11 mouse cellular contexts compared by ENCODE assay signal in genomic region chr10:68246603-68247247, GRCm38 (mm10). TPM values are rescaled to one million over a fixed set of nuclear protein-coding genes. Genes with fewer than 3 reads are reported as not detected.
DNase-seq lines count a peak whose midpoint lies in the region; ATAC-seq and TF ChIP-seq lines count a peak whose summit lies in the region.
"Had no signal": no experiment of that assay in that cellular context is flagged by ENCODE, and none has a peak within 500 bp of the region (broad histone marks: within the 10 kb centered on the region; RNA-seq: fewer than 3 reads in every experiment).

No protein-coding gene starts in this region.

- no peak overlapping the region for H3K4me2 ChIP-seq in kidney, embryonic 14.5 days (replicated peaks; ENCODE audit: low read depth, low read length)
- H3K4me2 ChIP-seq in limb, embryonic 14.5 days (replicated peaks; ENCODE audit: low read depth, low read length, severe bottlenecking): peak overlapping the region; percentile 14; the same call in 1 of the 2 replicates

- no peaks in the 10 kb centered on the region for H3K9me3 ChIP-seq in kidney, embryonic 14.5 days (ENCODE audit: control insufficient read depth, low read length)
- H3K9me3 ChIP-seq in limb, embryonic 14.5 days (ENCODE audit: control insufficient read depth, low read length): no peaks in the 10 kb centered on the region

- no peak overlapping the region for H3K9ac ChIP-seq in kidney, embryonic 14.5 days (ENCODE audit: low read depth, low read length)
- no peak overlapping the region for H3K9ac ChIP-seq in limb, embryonic 14.5 days (ENCODE audit: low read depth, low read length, severe bottlenecking)

- peak overlapping the region; percentile 74; the same call in 1 of the 2 replicates for H3K27ac ChIP-seq in kidney, embryonic 14.5 days (ENCODE audit: low read depth, low read length)
- H3K27ac ChIP-seq in spleen, adult 2 months (ENCODE audit: insufficient read depth, low read length): peak overlapping the region; percentile 35; the same call in 1 of the 2 replicates
- peak overlapping the region; percentile 43 for H3K27ac ChIP-seq in limb, embryonic 14.5 days (replicated peaks; ENCODE audit: low read depth, low read length)

- no peak for ATAC-seq in kidney, embryonic 14.5 days (ENCODE audit: low FRiP score, low TSS enrichment)
- peak; percentile 37; the same call in 1 of the 2 replicates for ATAC-seq in limb, embryonic 14.5 days (ENCODE audit: low FRiP score, low read depth)

- no peak overlapping the region for H3K4me3 ChIP-seq in kidney, embryonic 14.5 days (ENCODE audit: low read length)
- H3K4me3 ChIP-seq in spleen, adult 2 months (ENCODE audit: extremely low read depth, insufficient read depth, insufficient read length): no peak overlapping the region
- no peak overlapping the region for H3K4me3 ChIP-seq in limb, embryonic 14.5 days (replicated peaks; ENCODE audit: low read length)

- peaks cover 14% of the 10 kb centered on the region for H3K36me3 ChIP-seq in kidney, embryonic 14.5 days (ENCODE audit: control insufficient read depth, insufficient read depth, low read length)
- peaks cover 7% of the 10 kb centered on the region for H3K36me3 ChIP-seq in spleen, adult 2 months (ENCODE audit: control insufficient read depth, insufficient read depth, low read length)
- peaks cover 14% of the 10 kb centered on the region for H3K36me3 ChIP-seq in limb, embryonic 14.5 days (ENCODE audit: control insufficient read depth, insufficient read depth, low read length)

- TF ChIP-seq POLR2A in spleen, adult 2 months (IDR thresholded peaks at IDR 0.05; ENCODE audit: low read depth, low read length): no peak
- no peak for TF ChIP-seq POLR2A in limb, embryonic 14.5 days (IDR thresholded peaks at IDR 0.05; ENCODE audit: borderline replicate concordance, extremely low read depth, insufficient read depth, insufficient read length)

- peaks cover 23% of the 10 kb centered on the region for H3K4me1 ChIP-seq in kidney, embryonic 14.5 days (ENCODE audit: control insufficient read depth, insufficient read depth, low read length)
- peaks cover 12% of the 10 kb centered on the region; the same call in 1 of the 2 replicates for H3K4me1 ChIP-seq in spleen, adult 2 months (ENCODE audit: control insufficient read depth, insufficient read depth, insufficient read length)
- H3K4me1 ChIP-seq in limb, embryonic 14.5 days (ENCODE audit: control insufficient read depth, insufficient read depth, low read length): peaks cover 19% of the 10 kb centered on the region

- H3K27me3 ChIP-seq in kidney, embryonic 14.5 days (ENCODE audit: control insufficient read depth, insufficient read depth, low read length): no peaks in the 10 kb centered on the region
- H3K27me3 ChIP-seq in spleen, adult 2 months (ENCODE audit: control insufficient read depth, insufficient read depth, low read length): no peaks in the 10 kb centered on the region
- H3K27me3 ChIP-seq in limb, embryonic 14.5 days (ENCODE audit: control insufficient read depth, insufficient read depth, low read length): no peaks in the 10 kb centered on the region

- no peak for TF ChIP-seq CTCF in spleen, adult 2 months (IDR thresholded peaks at IDR 0.05; ENCODE audit: extremely low read depth, insufficient read depth, insufficient read length, insufficient replicate concordance)

- no peak for DNase-seq in kidney, adult 8-10 months
- no peak for DNase-seq in spleen, adult 2 months (ENCODE audit: low read depth in 1 of 2, low spot score in 2 of 2)
- DNase-seq in spleen, postnatal 14 days (ENCODE audit: low spot score in 2 of 2): no peak
- DNase-seq in limb, embryonic 14.5 days (ENCODE audit: low spot score): peak; percentile 35
- no peak for DNase-seq in thymus, postnatal 14 days
- no peak for DNase-seq in adrenal gland, postnatal 14 days
- no peak for DNase-seq in left cerebral cortex, postnatal 36 days (ENCODE audit: low spot score in 2 of 2)
- DNase-seq: cerebellum, adult 8-10 months; right cerebral cortex, adult 18-20 months; thymus, postnatal 25 days had no signal

- WGBS in kidney, embryonic 14.5 days: 21% methylated on average over 7 of the region's 7 CpGs
- 24% methylated on average over 7 of the region's 7 CpGs for WGBS in spleen, adult 2 months
- WGBS in limb, embryonic 14.5 days: 29% methylated on average over 7 of the region's 7 CpGs

- intact Hi-C loops in left cerebral cortex, postnatal 36 days (cut with DNase I): no loop called here

RNA-seq across cellular contexts. Expression of gene Arid5b, which starts 31.8 kb away (rescaled TPM):
- 36.1 and 42.9 TPM in 2 replicates for polyA plus RNA-seq in kidney, embryonic 14.5 days (2014; fragmentation: Nextera tagmentation; extraction: Ambion mirVana)
- 4.5 and 5.5 TPM in 2 replicates for polyA plus RNA-seq in spleen, adult 2 months (2012; rRNA removed)
- polyA plus RNA-seq in limb, embryonic 14.5 days (2012; rRNA removed): 14.1 and 15.2 TPM in 2 replicates
- 41.0 and 45.3 TPM in 2 replicates for polyA plus RNA-seq in limb, embryonic 14.5 days (2014; fragmentation: Nextera tagmentation; extraction: Ambion mirVana)
- total RNA-seq in adrenal gland, postnatal 14 days (2021): 34.3 and 34.8 TPM in 2 replicates
- total RNA-seq in left cerebral cortex, postnatal 36 days (2021): 10 to 100 TPM; 27.8 to 34.3 TPM
